Mouse (Mus musculus) bone marrow macrophage, adult 2 months (primary cell): ENCODE measurements at regions not wholly inside any gene's neighbourhood (a gene's known extent, or its start where the extent isn't known, plus 50 kb on each side); places are given as distances from the start of the nearest gene placed in this dataset.
A peak's percentile ranks its signal among the peaks of the same experiment; 100 is the strongest.

Experiments
- H3K27ac ChIP-seq: 2 replicates; pipeline ENCODE4 v1.5.1; 2012; ENCODE audit warnings: low read depth, low read length; ENCODE audit not compliant: insufficient read depth
- H3K4me1 ChIP-seq: 2 replicates; pipeline ENCODE4 v1.6.1; 2012; ENCODE audit warnings: low read length; ENCODE audit not compliant: control insufficient read depth, insufficient read depth
- H3K4me3 ChIP-seq: 2 replicates; pipeline ENCODE4 v1.5.1; 2012; ENCODE audit warnings: mild to moderate bottlenecking, low read length, moderate library complexity; ENCODE audit not compliant: insufficient read depth
- CTCF ChIP-seq: IDR thresholded peaks from 2 replicates; pipeline ENCODE4 v1.5.1; 2012; ENCODE audit warnings: low read depth, mild to moderate bottlenecking, low read length, moderate library complexity
- POLR2A ChIP-seq: IDR thresholded peaks from 2 replicates; pipeline ENCODE4 v1.6.1; 2012; ENCODE audit warnings: mild to moderate bottlenecking, low read depth, low read length, borderline replicate concordance

DNA sequence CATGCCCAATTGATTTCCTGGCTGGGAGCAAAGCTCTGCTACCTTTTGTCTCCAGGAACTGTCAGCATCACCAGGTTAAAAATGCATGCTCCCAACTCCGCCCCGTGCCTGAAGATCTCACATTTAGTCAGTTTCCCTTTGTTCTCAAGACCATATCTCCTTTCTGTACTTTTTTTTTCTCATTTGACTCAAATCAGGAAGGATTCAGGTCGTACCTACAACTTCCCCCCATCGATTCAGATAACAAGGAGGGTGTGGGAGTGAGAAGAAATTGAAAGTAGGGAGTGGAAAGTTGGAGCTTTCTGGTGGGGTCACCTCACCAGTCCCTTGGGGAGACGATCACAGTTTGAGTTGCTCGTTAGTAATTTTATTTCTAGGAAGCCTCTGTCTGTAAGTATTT lies 141.2 kb upstream of the Klf3 start:
- TF ChIP-seq CTCF (no peak), POLR2A (no peak)
- Histone ChIP-seq H3K27ac (no peak overlapping the region), H3K4me1 (peaks cover 12% of the 10 kb centered on the region), H3K4me3 (no peak overlapping the region)

- Histone ChIP-seq H3K4me3 (no peak overlapping the region), H3K4me1 (peaks cover 12% of the 10 kb centered on the region), H3K27ac (no peak overlapping the region)
- TF ChIP-seq POLR2A (no peak), CTCF (no peak)
Observed at GRCm38 (mm10) chr5:64662476-64662875, 140.7 kb upstream of the Klf3 start.

DNA sequence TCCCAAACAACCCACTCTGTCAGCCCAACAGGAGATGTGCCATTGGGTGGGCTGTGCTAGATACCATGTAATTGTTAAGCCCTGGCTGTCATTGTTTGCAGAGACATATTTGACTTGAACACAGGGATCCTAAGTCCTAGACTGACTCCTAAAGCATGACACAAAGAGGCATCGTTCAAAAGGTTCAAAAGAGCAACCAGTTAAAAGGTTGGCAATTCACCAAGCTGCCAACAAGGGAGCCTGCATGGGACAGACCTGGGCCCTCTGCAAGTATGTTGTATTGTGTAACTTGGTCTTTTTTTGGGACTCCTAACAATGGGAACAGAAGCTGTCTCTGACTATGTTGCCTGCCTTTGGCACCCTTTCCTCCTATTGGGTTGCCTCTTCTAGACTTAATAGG lies 139.4 kb upstream of the Klf3 start:
- TF ChIP-seq POLR2A (no peak), CTCF (no peak)
- Histone ChIP-seq H3K4me1 (peaks cover 12% of the 10 kb centered on the region), H3K27ac (no peak overlapping the region), H3K4me3 (no peak overlapping the region)

- no peak overlapping the region for H3K4me3 ChIP-seq
- H3K4me1 ChIP-seq = peaks cover 12% of the 10 kb centered on the region
- no peak overlapping the region for H3K27ac ChIP-seq
- TF ChIP-seq CTCF (no peak), POLR2A (no peak)
Observed at GRCm38 (mm10) chr5:64665064-64665463, 138.1 kb upstream of the Klf3 start.

DNA sequence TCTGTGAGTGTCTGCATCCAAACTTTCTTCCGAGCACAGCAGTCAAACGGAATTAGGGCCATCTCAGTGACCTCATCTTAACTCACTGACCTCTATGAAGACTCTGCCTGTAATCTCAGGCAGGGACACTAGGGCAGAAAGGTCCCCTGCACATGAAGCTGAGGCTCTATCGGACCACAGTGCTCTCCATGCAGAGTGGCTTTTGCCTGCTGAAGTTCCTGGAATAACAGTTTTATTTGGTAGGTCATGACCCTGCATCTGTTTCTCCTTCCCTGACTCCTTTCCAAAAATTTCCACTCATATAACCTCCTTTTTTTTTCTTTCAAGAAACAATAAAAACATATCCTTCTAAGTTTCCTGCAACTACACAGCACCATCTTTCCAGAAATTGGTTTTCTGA lies 136.9 kb upstream of the Klf3 start:
- Histone ChIP-seq H3K4me3 (no peak overlapping the region), H3K4me1 (peaks cover 12% of the 10 kb centered on the region)
- TF ChIP-seq POLR2A = no peak
- TF ChIP-seq CTCF = no peak

DNA sequence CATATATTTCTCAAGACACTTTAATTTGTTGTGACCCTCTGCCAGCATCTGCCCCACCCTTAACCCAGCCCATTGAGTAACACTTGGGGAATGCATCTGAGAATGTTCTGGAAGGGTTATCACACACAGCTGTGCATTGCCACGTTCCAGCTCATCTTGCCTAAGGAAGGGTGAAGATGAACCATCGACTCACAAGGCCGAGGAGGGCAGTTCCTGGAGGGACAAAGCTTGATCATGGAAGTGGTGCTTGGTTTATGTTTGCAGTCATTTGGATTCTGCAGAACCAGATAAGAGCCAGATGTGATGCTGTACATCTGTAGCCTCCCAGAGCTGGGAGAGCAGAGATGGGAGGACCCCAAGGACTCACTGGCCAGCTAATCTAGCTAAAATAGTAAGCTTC lies 136.1 kb upstream of the Klf3 start:
- no peak overlapping the region for H3K4me3 ChIP-seq
- peaks cover 11% of the 10 kb centered on the region for H3K4me1 ChIP-seq
- no peak overlapping the region for H3K27ac ChIP-seq
- no peak for TF ChIP-seq POLR2A
- TF ChIP-seq CTCF = no peak

More for the DNA sequence above, 136.9 kb upstream of the Klf3 start:
- H3K27ac ChIP-seq = no peak overlapping the region

- TF ChIP-seq CTCF (no peak), POLR2A (no peak)
- Histone ChIP-seq H3K27ac (no peak overlapping the region), H3K4me3 (no peak overlapping the region), H3K4me1 (peaks cover 26% of the 10 kb centered on the region)
Observed at GRCm38 (mm10) chr5:64673861-64674260, 129.3 kb upstream of the Klf3 start.

DNA sequence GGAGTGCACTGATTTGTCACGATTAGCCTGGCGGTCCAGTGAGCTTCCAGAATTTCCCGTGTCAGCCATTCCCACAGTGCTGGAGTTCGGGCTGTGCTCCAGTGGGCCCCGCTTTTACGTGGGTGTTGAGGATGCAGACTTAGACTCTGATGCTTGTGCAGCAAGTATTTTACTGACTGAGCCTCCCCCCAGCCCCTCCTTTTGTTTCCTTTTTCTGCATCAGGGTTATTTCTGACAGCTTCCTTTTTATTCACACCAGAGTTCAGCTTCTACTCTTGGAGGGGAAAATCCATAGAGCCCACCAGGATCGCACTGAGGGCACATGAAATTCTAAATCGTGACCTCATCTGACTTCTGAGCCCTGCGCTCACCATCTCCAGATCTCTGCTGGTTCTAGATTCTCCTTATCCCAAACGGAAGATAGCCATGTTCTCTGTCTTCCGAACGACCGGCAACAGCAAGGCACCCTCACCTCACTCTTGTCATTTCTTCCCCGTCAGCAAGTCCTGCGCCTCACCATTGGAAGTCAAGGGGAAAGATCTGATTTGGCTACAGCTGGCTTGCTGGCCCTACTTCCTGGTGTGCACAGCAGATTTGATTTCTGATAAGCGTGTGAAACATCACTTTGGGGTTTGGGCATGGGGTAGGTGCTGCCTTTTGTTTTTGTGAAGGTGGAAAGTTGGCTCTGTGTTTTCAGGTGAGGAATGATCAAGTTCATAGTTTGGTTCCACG lies 126.8 kb upstream of the Klf3 start:
- Histone ChIP-seq H3K4me1 (peaks cover 37% of the 10 kb centered on the region), H3K4me3 (peak overlapping the region; percentile 57), H3K27ac (peak overlapping the region; percentile 96)
- TF ChIP-seq CTCF = no peak
- no peak for TF ChIP-seq POLR2A

GRCm38 (mm10) chr5:64676946-64677588 lies 126.1 kb upstream of the Klf3 start:
- Histone ChIP-seq H3K27ac (peak overlapping the region; percentile 96), H3K4me3 (peak overlapping the region; percentile 57), H3K4me1 (peaks cover 37% of the 10 kb centered on the region)
- TF ChIP-seq POLR2A (no peak), CTCF (no peak)

GRCm38 (mm10) chr5:64678706-64679105 lies 124.5 kb upstream of the Klf3 start:
- Histone ChIP-seq H3K4me1 (peaks cover 42% of the 10 kb centered on the region), H3K27ac (no peak overlapping the region), H3K4me3 (no peak overlapping the region)
- TF ChIP-seq POLR2A = no peak
- TF ChIP-seq CTCF = no peak
